Mouse (Mus musculus): Measurements from ENCODE around the gene Cd81.
A peak's percentile ranks its signal among the peaks of the same experiment; 100 is the strongest.

Gene Cd81

GRCm38 (mm10) chr7:143020764-143021163 is 31.8 kb upstream of the Cd81 start:
- peak; percentile 43 for DNase-seq (ENCODE audit: low read depth, low spot score)

GRCm38 (mm10) chr7:143021356-143022164 is 31.0 kb upstream of the Cd81 start:
- peak; percentile 76 for DNase-seq (ENCODE audit: low read depth, low spot score)

- peak; percentile 57 for DNase-seq (ENCODE audit: low read depth, low spot score)
These were observed 29.0 kb upstream of the Cd81 start for GRCm38 (mm10) chr7:143023499-143023898.

- no peak for DNase-seq (ENCODE audit: low read depth, low spot score)
These were observed 28.2 kb upstream of the Cd81 start for GRCm38 (mm10) chr7:143024293-143024692.

- DNase-seq (ENCODE audit: low read depth, low spot score): no peak
These were observed 27.0 kb upstream of the Cd81 start for GRCm38 (mm10) chr7:143025496-143025895.

- DNase-seq (ENCODE audit: low read depth, low spot score): no peak
These were observed 25.3 kb upstream of the Cd81 start for GRCm38 (mm10) chr7:143027196-143027595.

- no peak for DNase-seq (ENCODE audit: low read depth, low spot score)
These were observed 20.7 kb upstream of the Cd81 start for GRCm38 (mm10) chr7:143031816-143032215.

GRCm38 (mm10) chr7:143033581-143033980 is 19.0 kb upstream of the Cd81 start:
- DNase-seq (ENCODE audit: low read depth, low spot score): no peak

GRCm38 (mm10) chr7:143034112-143034511 is 18.4 kb upstream of the Cd81 start:
- no peak for DNase-seq (ENCODE audit: low read depth, low spot score)

- DNase-seq (ENCODE audit: low read depth, low spot score): no peak
These were observed 17.8 kb upstream of the Cd81 start for GRCm38 (mm10) chr7:143034519-143035450.

GRCm38 (mm10) chr7:143036787-143037186 is 15.8 kb upstream of the Cd81 start:
- no peak for DNase-seq (ENCODE audit: low read depth, low spot score)

GRCm38 (mm10) chr7:143037306-143037705 is 15.2 kb upstream of the Cd81 start:
- peak; percentile 62 for DNase-seq (ENCODE audit: low read depth, low spot score)

- peak; percentile 87 for DNase-seq (ENCODE audit: low read depth, low spot score)
These were observed 14.2 kb upstream of the Cd81 start for GRCm38 (mm10) chr7:143038174-143038931.

- no peak for DNase-seq (ENCODE audit: low read depth, low spot score)
These were observed 12.0 kb upstream of the Cd81 start for GRCm38 (mm10) chr7:143040561-143040960.

GRCm38 (mm10) chr7:143041138-143041822 is 11.3 kb upstream of the Cd81 start:
- DNase-seq (ENCODE audit: low read depth, low spot score): no peak

- no peak for DNase-seq (ENCODE audit: low read depth, low spot score)
These were observed 10.4 kb upstream of the Cd81 start for GRCm38 (mm10) chr7:143042089-143042488.

- DNase-seq (ENCODE audit: low read depth, low spot score): no peak
These were observed 9.6 kb upstream of the Cd81 start for GRCm38 (mm10) chr7:143042897-143043300.

- DNase-seq (ENCODE audit: low read depth, low spot score): no peak
These were observed 8.3 kb upstream of the Cd81 start for GRCm38 (mm10) chr7:143044049-143044825.

- DNase-seq (ENCODE audit: low read depth, low spot score): peak; percentile 64
These were observed 7.7 kb upstream of the Cd81 start for GRCm38 (mm10) chr7:143044826-143045206.

GRCm38 (mm10) chr7:143046358-143046757 is 6.2 kb upstream of the Cd81 start:
- DNase-seq (ENCODE audit: low read depth, low spot score): peak; percentile 84
